Mouse (Mus musculus): ENCODE measurements around the gene Ttll5.

Ttll5 gene

DNA sequence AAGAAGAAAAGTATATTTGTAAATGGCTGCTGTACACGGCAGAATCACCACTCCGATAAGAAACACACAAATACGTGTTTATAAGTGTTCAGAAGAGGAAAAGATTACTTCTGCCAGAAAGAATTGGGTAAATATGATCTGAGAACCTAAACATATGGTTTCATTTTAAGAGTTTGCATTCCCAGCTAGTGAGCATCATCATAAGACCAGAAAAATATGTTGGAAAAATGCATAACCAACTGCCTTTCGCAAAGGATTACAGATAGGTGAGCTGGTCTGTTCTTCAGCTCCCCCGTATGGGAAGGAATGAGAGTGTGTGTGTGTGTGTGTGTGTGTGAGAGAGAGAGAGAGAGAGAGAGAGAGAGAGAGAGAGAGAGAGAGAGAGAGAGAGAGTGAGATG, 186.2 kb downstream of the Ttll5 start:
- DNase-seq (ENCODE audit: low read depth, low spot score) = no peak

DNA sequence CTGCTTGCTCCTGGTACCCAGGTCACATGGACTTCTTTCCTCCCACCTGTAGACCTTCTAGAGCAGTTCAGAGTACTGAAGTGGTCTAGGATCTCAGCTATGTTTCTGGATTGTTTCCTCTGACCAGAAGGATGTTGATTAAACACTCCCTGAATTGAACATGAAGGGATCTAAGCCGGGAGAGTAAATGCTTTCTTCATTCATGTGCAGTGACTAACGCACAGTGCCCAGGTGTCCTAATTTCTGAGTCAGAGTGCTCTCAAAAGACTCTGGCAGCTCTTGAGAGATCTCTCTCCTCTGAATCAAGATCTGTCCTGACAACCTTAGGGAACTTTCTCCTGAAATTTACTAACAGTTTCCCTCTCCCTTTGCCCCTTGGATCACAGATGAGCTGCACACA, 187.7 kb downstream of the Ttll5 start:
- DNase-seq (ENCODE audit: low read depth, low spot score) = no peak

DNA sequence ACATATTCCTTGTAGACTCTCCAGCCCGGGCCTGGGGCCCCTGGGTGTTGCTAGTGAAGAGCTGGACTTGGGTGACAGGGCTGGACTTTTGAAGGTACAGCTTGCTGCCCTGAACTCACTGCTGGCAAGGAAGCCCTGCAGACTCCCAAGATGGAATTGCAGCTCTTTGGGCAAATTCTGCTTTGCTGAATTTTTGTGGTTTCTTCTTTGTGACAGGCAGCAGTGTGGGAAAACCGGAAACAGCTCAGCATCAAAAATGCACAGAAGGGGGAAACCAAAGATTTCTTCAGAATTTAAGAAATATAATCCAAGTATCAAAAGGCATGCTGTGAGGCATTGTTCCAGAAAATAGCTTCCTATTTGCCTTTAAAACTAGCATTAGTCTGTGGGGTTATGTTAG, 189.7 kb downstream of the Ttll5 start:
- DNase-seq (ENCODE audit: low read depth, low spot score) = no peak

DNA sequence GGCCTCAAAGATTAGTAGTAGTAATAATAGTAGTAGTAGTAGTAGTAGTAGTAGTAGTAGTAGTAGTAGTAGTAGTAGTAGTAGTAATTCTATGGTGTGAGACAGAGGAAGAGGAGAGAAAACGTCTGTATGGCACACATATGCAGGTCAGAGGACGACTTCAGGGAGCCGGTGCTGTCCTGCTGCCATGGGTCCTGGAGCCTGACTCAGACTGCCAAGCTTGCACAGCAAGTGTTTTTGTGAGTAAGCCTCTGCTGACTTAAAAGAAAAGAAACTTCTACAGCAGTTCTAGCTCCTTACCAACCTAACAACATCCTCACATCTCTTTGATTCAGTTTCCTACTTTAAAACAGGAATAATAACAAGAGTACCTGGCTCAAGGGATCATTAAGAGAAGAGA, 190.2 kb downstream of the Ttll5 start:
- no peak for DNase-seq (ENCODE audit: low read depth, low spot score)

DNA sequence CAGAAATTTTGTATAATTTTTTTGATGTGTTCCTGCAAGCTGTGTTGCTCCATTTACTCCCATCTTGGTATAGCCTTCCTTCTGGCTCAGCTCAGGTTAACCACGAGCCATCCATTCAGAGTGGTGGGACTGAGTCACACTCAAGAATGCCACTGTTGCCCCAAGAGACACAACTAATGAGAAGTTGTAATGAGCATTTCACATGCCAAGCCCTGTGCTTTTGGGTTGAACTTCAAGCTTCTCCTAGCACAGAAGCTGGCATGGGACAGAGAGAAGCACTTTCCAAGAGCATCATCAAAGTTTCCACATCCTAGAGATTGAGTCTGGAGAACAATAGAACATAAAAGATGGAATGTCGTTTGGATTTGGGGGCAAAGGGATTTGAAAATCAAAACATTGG, 190.7 kb downstream of the Ttll5 start:
- DNase-seq (ENCODE audit: low read depth, low spot score) = no peak

DNA sequence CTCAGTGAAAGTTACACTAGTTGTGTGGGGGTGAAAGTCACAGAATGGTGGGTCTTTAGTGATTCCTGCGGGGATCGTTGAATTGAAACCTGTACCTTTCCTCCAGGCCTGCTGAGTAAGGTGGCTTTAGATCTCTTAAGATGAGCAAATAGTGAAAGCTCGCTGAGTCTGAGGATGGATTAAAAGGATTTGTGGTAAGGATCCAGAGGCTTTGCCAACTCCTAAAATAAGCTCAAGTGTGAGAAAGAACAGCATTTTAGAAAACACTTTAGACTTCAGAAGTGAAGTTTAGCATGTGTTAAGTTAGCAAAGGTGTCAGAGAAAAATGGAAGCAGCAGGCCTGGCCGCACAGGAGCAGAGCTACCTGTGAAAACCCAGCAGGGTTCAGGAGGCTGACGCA, 192.9 kb downstream of the Ttll5 start:
- DNase-seq (ENCODE audit: low read depth, low spot score) = no peak

DNA sequence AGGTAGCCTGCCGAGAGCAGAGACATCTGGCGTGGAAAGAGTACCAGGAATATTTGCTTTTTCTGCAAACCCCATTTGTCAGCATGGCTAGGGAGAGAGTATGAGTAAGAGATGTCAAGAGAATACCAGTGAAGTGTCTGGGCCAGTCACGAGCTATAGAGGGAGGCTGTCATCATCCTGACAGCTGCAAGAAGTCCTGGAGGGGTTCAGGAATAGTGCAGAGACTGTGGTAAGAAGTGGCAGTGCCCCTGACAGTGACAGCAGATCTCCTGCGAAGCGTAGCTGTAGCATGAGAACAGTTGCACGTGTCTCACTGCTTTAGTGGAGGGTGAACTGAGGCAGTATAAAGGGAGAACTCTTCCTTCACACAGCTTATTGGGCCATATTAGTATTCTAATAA, 197.1 kb downstream of the Ttll5 start:
- DNase-seq (ENCODE audit: low read depth, low spot score) = no peak

DNA sequence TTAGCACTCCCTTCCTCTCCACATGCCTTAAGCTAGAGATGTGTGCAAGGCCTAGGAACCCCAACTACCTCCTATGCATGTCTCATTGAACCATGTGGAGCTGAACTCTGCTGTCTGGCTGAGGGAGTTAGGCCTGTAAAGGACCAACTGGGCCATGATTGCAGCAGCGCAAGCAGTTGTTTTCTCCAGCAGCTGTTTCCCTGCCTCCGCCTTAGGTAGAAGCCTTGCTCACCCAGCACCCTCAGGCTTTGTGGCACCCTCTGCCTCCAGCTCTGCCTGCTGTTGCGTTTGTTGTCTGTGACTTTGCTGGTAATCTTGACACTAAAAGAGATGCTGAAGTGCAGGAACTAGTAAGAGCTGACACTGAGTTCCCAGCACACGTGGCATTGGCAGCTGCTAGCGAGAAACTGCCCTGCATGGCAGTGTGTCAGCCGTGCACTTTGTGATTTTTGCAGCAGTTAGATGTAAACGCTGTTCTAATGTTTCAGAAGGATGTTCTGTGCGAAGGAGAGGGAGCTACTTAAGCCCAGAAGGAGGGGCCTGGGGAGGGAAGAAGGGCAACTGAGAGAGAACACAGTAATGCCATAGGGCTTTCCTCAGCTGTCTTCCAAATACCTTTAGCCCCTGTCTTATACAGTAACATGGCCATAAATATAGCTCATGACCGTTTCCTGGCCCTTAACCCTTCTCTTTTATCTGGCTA, 198.0 kb downstream of the Ttll5 start:
- DNase-seq (ENCODE audit: low read depth, low spot score) = no peak

DNA sequence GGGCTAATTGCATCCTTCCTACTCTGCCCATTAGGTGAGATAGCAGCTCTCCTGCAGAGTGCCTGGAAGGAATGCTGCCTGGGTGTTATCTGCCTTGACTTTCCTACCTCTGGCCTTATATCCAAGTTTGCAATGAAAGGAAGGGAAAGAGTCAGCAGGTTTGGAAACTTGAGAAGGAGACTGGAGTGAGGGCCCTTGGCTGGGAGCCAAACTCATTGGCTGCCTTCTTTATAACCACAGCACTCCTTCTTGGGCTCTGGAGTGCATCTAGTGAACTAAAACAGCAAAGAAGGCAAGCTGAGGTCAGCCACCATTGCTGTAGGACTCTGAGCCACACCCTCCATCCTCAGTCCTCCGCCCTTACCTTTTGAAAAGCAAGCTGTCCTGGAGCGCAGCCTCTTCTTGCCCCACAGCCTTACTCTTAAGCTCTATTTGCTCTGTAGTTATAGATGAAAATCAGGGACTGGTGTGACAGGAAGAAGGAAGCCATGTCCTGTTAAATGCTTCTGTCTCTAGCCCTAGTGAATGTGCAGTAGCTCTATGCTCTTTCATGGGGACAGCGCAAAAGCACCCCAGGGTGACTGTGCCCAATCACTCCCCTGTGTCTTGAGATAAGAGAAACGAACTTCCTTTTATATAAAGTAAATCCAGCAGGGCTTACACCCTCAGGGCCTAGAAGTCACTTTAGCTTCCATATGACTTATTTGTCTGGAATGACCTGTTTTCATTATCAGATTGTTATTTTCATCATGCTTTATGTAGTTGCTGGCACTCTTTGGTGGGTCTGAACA, 198.8 kb downstream of the Ttll5 start:
- no peak for DNase-seq (ENCODE audit: low read depth, low spot score)

DNA sequence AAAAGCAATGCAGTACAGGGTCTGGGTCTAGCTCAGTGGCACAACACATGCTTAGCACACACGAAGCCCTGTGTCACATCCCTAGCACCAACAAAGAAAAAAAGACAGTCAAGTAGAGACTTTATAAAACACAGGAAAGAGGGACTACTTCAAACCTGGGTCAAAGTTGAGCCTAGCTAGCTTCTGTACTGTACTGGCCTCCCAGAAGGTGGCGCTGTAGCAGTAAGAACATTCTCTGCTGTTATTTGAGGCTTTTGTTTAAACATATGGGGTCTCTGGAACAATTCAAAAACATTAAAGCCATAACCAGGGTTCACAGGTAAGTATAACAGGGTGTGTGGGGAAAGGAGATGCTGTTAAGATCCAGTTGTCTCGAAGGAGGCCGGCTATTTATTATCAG, 200.0 kb downstream of the Ttll5 start:
- no peak for DNase-seq (ENCODE audit: low read depth, low spot score)

DNA sequence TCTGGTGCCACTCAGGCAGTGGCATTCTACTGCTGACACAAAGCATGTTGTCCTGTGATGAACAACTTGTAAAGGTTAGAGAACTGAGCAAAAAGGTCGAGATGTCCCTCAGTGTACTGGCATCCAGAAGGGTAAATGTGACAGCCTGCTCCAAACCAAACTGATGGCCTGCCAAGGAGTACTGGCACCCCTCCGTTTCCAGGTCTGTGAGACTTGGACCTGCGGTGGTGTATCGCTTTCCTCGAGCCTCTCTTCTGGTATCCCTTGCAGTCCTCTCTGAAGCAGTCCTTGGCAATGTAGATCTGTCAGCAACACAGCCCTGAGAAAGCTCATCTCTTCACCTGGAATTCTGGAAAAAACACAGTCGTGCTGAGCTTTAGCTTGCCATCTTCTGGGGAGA, 201.0 kb downstream of the Ttll5 start:
- no peak for DNase-seq (ENCODE audit: low read depth, low spot score)

DNA sequence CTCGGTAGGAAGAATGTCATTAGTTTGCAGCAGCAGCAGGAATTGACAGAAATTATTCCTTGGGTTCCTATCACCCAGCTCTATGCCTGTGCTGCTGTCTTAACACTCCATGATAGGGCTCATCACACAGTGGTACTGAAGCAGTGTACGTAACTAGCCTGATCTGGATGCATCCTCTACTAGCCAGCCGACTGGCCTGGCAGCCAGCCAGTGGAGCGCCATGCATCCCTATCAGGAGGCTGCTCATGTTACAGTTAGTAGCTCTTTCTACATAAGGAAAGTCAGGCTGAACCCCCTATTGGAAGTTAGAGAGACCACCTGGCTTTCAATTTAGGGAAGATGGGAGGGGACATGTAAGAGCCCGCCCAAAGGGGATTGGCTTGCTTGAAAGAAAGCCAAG, 202.5 kb downstream of the Ttll5 start:
- DNase-seq (ENCODE audit: low read depth, low spot score) = no peak

DNA sequence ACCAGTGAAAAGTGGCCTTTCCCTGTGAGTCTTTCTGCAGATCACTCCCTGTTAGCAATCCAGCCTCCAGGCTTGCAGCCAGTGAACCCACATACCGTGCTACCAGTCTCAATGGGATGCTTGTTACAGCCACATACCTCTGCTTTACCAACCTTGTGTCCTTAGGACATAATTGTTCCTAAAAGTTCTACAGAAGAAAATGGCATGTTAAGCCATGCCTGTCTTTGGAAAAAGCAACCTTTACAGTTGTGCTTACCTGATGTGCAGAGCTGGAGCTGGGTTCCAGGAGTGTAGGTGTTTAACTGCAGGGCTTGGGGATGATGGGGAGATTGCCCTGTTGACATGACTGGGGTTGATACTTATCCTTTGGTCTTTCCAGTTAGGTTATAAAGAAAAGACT, 203.3 kb downstream of the Ttll5 start:
- no peak for DNase-seq (ENCODE audit: low read depth, low spot score)

DNA sequence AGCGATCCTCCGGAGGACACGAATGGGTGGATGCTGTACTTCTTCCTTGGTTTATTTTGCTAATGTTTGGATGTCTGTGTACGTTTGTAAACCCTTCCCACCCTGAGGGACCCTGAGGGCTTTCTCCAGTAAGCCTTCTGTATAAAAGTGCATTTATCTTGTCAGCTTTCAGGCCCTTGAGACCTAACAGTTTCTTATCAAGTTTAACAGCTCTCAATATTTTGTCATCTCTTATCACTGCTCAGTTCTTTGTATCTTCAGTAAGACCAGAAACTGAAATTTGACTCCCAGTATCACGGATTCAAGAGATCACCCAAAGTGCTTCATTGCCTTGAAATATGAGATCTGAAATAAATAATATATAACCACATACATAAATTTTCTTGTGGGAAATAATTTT, 206.5 kb downstream of the Ttll5 start:
- no peak for DNase-seq (ENCODE audit: low read depth, low spot score)

DNA sequence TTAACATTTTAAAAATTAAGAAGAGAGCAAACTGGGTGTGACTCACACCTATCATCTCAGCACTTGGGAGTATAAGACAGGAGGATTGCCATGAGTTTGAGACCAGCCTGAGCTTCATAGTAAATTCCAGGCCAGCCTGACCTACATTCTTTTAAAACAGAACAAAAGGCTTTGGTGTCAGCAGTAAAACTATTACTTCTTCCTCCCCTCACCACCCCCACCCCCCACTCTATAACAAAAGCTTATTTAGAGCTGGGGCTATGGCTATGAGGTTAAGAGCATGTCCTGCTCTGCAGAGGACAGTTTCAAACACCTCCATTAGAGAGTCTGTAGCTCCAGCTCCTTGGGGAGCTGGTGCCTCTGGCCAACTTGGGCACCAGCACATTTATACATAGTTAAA, 211.1 kb downstream of the Ttll5 start:
- no peak for DNase-seq (ENCODE audit: low read depth, low spot score)

DNA sequence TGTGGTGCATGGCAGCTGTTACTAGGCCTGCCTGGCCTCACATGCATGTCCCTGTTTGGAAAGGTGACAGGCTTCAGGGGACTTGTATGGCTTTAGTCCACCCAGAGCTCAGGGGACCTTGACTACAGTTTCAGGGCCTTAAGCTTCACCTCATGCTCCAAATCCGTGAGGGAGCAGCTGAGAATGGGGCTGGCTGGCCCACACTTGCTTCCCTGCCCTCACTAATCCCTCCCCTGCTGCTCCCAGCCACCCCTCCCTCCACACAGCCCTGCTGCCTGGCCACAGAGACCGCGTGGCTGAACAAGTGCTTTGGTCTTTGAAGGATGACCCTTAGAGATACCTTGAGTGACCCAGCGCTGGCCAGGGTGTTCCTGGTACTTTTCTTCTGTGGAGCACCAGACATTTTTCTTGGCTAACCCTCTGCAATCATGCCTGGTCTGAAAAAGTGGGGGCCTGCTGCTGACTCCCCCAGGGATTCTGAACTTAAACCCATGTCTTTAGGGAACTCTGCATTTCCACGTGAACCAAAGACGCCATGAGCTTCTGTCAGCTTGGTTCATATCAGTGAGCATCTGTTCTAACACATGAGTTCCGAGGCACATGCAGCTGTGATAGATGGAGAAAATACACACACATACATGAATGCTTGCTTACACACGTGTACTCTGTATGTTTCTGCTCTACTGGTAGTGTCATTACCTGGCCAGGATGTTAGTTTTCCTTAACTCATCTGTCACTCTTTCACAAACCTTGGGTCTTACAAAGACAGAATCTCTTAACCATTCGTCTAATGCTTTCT, 212.1 kb downstream of the Ttll5 start:
- no peak for DNase-seq (ENCODE audit: low read depth, low spot score)

DNA sequence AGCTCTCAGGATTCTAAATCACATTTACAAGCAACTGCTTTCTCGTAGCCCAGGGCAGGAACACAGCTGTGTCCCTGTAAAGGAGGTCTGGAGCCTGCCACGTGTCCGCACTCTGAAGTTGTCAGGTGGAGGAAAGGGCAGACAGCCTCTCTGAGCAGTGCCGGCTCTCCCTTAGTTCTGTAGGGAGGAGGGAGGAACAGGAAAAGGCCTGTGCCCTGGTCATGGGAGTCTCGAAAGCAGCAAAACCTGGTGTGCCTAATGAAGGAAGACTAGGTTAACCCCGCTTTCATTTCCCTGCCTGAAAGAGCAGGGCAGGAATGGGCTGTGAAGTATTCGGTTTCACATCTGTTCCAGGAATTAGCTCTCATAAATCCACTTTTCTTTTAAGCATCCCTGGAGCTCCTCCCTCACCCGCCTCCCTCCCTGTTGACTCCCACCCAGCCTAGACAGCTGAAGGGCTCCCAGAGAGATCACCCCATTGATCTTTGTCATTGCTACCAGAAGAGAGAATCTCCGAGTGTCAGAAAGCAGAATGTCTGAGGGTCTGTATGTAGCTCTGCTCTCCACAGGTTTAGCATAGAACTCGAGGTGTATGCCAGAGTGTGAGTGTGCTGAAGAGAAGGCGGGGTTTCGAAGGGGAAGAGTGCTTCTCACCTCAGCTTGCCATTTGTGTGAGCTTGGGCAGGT, 212.9 kb downstream of the Ttll5 start:
- DNase-seq (ENCODE audit: low read depth, low spot score) = no peak

DNA sequence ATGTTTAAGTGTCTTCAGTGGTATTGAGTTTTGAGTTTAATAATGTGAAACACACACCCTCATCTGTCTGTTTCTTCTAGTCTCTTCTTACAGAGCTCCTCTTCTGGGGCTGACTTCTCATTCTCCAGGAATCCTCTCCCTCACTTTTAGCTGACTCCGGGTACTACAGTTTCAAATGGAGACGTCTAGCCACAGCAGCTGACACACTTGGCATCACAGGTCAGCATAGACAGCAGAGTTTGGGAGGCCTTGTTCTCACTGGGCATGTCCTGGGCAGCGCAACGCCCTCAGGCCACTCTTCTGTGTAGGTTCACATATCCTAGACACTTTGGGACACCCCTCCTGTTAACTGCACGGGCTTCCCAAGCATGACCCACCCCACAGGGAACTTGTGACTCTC, 214.6 kb downstream of the Ttll5 start:
- DNase-seq (ENCODE audit: low read depth, low spot score) = no peak

DNA sequence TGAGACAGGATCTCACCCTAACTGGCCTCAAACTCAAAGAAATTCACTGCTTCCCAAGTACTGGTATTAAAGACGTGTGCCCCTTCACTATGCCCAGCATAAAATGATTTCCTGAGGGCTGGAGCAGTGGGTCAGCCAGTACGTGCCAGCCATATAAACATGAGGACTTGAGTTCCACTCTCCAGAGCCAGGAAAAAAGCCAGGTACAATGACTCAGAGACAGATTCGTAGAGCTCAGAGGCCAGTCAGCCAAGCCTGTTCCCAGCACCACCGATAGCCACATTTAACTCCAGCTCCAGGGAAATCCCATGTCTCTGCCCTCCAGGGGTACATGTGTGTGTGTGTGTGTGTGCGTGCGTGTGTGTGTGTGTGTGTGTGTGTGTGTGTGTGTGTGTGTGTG, 215.3 kb downstream of the Ttll5 start:
- no peak for DNase-seq (ENCODE audit: low read depth, low spot score)

DNA sequence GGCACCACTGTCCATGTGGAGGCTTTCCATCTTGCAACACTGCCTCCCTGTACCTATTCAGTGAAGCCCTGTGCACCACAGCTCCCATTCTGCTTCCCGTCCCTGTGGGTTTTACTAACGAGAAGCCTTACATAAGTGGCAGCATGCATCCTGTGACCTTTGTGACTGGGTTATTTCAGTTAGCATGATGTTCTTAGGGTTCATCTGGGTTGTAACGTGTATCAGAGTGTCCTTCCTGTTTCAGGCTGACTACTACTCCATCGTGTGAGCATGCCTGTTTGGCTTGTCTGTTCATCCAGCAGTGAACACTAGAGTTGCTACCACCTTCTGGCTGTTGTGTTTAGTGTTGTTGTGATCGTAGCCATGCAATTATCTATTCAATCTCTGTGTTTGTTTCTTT, 221.7 kb downstream of the Ttll5 start:
- DNase-seq (ENCODE audit: low read depth, low spot score) = no peak

DNA sequence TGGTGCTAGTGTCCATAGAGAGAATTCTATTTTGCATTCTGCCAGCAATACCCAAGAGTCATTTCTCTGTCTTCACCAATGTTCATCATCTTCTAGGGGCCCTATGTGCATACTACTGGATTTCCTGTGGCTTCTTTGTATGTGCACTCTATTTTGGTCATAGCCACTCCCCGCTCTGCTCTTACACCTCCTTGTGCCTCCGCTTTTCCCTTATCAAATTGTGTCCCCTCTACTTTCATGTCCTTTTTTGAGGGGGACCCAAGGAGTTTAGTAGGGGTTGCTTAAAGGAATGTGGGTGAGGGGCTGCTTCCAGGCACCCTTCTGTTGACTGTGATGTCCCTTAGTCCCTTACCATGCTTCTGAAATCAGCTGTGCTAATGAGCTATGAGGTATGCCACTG, 222.3 kb downstream of the Ttll5 start:
- no peak for DNase-seq (ENCODE audit: low read depth, low spot score)

DNA sequence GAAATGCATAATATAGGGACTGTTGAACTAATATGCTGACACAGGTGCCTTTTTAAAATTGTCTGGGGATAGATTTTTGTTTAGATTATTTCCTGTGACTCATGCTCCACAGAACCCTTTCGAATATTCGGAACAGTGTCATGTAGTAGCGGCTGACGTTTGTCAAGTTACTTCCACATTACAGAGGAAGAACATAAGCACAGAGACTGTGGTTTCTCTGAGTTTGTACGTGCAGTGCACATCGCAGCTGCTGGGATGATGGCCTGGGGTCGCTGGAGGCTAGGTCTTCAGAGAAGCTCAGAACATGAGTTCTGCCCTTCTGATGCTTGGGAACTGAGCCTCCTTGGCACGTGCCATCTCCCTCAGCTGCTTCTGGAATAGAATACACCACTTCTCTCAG, 222.9 kb downstream of the Ttll5 start:
- no peak for DNase-seq (ENCODE audit: low read depth, low spot score)
